Mouse (Mus musculus) frontal cortex, postnatal 10 days (tissue): ENCODE data around the gene 4930469K13Rik.

Experiments used
- DNase-seq, 2 experiments: peaks; one replicate each; pipeline ENCODE4 v3.0.0; 2022; ENCODE audit warnings: low spot score in 2 of 2, mixed read lengths in 1 of 2

4930469K13Rik gene

DNA sequence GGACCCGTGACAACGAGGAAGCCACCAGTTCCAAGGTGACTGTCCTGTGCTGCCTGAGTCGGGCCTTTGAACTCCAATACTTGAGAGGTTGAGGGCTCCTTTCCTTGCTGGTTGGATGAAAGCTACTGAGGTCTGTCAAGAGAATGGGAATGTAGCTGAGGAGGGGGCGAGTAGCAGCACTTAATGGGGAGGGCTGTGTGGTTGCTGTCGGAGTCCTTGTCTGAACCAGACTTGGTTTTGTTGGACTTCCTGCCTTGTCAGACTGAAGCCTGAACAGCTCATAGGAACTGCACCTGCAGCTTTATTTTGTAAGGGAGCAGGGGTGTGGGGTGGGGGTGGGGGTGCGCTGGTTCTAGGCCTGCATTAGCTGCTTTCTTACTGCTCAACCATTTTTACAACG lies 19.8 kb downstream of the 4930469K13Rik start:
- no peak for DNase-seq

GRCm38 (mm10) chr11:34077870-34078269 lies 20.5 kb downstream of the 4930469K13Rik start:
- no peak for DNase-seq

GRCm38 (mm10) chr11:34073776-34074175 lies 24.6 kb downstream of the 4930469K13Rik start:
- DNase-seq = peak in 1 of 2 experiments; percentile 41

GRCm38 (mm10) chr11:34072309-34072708 lies 26.0 kb downstream of the 4930469K13Rik start:
- DNase-seq = no peak

DNA sequence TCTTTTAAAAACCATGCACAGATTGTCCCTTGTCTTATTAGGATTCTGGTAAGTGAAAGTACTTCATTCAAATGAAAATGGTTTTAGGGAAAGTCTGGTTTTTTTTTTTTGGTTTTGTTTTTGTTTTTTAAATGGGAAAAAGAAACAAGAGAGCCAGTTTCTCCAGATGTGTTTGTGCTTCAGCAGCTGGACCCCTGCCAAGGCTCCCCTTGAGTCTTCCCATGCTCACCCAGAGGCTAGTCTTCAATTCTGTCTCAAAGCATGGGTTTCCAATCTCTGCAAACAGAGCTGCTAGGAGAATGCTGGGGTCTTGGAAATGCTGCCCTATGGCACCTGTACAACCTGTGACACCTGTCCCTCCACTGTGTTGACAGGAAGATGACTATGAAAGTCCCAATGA lies 27.8 kb downstream of the 4930469K13Rik start:
- no peak for DNase-seq

GRCm38 (mm10) chr11:34063702-34064485 lies 34.5 kb downstream of the 4930469K13Rik start:
- DNase-seq = no peak

- DNase-seq = no peak
Observed at GRCm38 (mm10) chr11:34063257-34063656, 35.1 kb downstream of the 4930469K13Rik start.

GRCm38 (mm10) chr11:34061740-34062139 lies 36.6 kb downstream of the 4930469K13Rik start:
- no peak for DNase-seq

- no peak for DNase-seq
Observed at GRCm38 (mm10) chr11:34058960-34059359, 39.4 kb downstream of the 4930469K13Rik start.

DNA sequence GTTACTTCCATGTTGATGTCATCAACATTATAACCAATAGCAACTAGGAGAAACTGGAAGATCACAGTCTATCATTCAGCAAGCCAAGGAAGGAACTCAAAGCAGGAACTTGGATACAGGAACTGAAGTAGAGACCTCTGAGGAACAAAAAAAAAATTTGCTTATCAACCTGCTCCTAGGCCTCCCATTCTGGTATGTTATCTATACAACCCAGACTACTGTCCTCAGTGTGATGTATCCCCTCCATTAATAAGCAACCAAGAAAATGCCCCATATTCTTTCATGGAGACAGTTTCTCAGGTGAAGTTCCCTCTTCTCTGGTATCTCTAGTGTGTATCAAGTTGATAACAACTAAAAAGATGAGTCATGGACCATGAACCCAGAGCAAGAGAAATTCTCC lies 40.0 kb downstream of the 4930469K13Rik start:
- DNase-seq = no peak

- no peak for DNase-seq
Observed at GRCm38 (mm10) chr11:34056715-34057114, 41.6 kb downstream of the 4930469K13Rik start.

GRCm38 (mm10) chr11:34054031-34054727 lies 44.2 kb downstream of the 4930469K13Rik start:
- DNase-seq = no peak

GRCm38 (mm10) chr11:34053031-34053818 lies 45.1 kb downstream of the 4930469K13Rik start:
- DNase-seq = no peak

DNA sequence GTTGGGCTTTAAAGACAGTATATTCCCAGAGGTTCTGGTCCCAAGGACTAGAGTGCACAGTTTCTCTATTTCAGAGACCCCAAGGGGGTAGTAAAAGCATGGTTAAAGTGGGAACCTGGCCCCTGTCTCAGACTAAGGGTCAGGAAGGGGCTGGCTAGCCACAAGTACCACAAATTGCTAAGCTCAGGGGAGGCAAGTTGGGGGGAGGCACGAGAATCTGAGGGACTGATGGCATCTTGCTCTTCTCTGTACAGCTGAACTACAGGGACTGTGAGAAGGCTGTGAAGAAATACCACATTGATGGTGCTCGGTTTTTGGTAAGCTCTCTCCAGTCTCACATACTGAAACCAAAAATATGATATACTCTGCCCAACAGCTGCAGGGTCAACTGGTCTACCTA lies 47.7 kb downstream of the 4930469K13Rik start:
- DNase-seq = no peak

GRCm38 (mm10) chr11:34050063-34050462 lies 48.3 kb downstream of the 4930469K13Rik start:
- no peak for DNase-seq

DNA sequence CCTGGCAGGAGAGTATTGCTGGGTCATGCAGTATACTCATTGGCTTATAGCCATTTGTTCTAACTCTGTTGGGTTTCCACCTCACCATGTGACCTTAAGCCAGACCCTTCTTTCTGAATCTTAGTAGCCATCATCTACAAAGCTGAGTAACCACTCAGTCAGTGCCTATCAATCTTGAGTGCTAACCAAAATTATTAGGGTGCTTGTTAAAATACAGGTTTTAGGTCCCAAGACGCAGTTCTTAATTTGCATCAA lies 49.3 kb downstream of the 4930469K13Rik start:
- no peak for DNase-seq

GRCm38 (mm10) chr11:34048375-34049124 lies 49.8 kb downstream of the 4930469K13Rik start:
- no peak for DNase-seq

DNA sequence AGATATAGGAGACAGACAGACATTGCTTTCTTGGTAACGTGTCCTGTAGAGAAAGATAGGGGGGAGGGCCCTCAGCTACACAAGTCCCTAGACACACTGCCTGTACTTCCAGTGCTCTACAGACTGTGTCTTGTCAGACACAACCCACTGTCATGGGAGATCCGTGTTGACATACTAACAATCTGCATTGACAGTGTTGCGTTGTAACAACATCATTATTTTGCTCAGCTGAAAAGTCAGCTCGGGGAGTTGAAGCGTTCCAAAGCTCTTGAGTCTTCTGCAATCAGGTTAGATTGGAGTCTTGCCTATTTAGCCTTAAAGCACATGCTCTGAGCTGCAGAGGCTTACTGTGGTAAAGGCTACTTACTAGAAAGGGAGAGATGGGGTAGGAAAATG lies 50.8 kb downstream of the 4930469K13Rik start:
- no peak for DNase-seq

- no peak for DNase-seq
Observed at GRCm38 (mm10) chr11:34046767-34047541, 51.4 kb downstream of the 4930469K13Rik start, which contains the start of gene Lcp2. Gene Lcp2, plus strand, starts transcription at chr11:34046920.

DNA sequence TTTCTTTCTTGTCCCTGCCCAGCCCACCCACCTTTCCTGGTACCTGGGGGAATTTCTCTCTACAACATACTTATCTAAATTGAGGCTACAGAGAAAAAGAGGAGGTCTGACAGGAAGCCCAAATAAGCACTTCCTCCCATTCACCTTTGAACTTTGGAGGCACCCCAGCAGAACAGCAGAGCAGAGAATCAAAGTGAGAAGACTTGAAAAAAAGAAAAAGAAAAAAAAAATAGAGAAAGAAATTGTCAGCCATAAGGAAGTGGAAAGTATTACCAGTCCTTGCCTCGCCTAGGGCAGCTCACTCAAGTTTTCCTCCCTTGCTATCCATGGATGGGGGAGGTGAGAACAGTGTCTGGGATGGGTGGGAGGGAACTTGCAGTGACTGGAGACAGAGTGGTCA lies 55.5 kb downstream of the 4930469K13Rik start:
- DNase-seq = no peak

DNA sequence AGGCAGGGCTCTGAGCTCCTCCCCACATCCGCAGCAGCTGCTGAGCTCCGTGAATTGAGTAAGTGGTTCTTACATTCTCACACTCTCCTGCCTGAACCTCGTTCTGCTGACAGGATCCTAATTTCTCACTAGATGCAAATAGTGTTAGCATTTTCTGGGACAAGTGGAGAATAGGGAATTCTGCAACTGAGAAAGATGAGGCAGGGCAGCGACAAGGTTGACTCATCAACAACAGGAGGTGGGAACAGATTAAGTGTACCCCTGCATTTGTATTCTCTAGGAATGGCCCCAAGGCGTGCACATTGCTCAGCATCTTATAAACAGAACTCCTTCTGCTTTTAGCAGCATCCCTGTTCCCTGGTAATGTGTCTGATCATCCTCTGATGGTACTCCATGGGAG lies 58.3 kb downstream of the 4930469K13Rik start:
- DNase-seq = no peak
